Comparison of ENCODE assay signal across 25 mouse cellular contexts in genomic region chr4:31838592-31838991, GRCm38 (mm10).
A peak's percentile ranks its signal among the peaks of the same experiment; 100 is the strongest.
DNase-seq lines count a peak whose midpoint lies in the region; ATAC-seq lines count a peak whose summit lies in the region.
"Had no signal": no experiment of that assay in that cellular context is flagged by ENCODE, and none has a peak within 500 bp of the region (broad histone marks: within the 10 kb centered on the region; RNA-seq: fewer than 3 reads in every experiment).

No protein-coding gene starts in this region.

- ATAC-seq in heart, embryonic 12.5 days (ENCODE audit: insufficient number of reproducible peaks, low FRiP score), result no peak
- peak; percentile 43; the same call in 1 of the 2 replicates for ATAC-seq in midbrain, embryonic 11.5 days (ENCODE audit: low FRiP score)
- no peak for ATAC-seq in midbrain, embryonic 16.5 days
- ATAC-seq in midbrain, embryonic 15.5 days (replicated peaks), result 0 out of 2 replicates have a peak, but pooled peaks have one; percentile 17
- ATAC-seq: forebrain, embryonic 14.5 days; hindbrain, embryonic 16.5 days; liver, embryonic 12.5 days; liver, postnatal 0 days had no signal

- 41% methylated on average over 5 of the region's 5 CpGs for WGBS in heart, embryonic 12.5 days
- WGBS in midbrain, embryonic 11.5 days, result 33% methylated on average over 5 of the region's 5 CpGs
- 18% methylated on average over 5 of the region's 5 CpGs for WGBS in midbrain, embryonic 16.5 days
- 77% methylated on average over 5 of the region's 5 CpGs for WGBS in limb, embryonic 10.5 days
- WGBS in midbrain, embryonic 15.5 days, result 24% methylated on average over 5 of the region's 5 CpGs

- peaks cover 48% of the 10 kb centered on the region for H3K4me1 ChIP-seq in heart, embryonic 12.5 days (replicated peaks)
- peaks cover 17% of the 10 kb centered on the region; the same call in 1 of the 2 replicates for H3K4me1 ChIP-seq in midbrain, embryonic 11.5 days (ENCODE audit: control insufficient read depth, insufficient read depth, low read length)
- H3K4me1 ChIP-seq in midbrain, embryonic 16.5 days (ENCODE audit: control insufficient read depth, insufficient read depth, low read length), result peaks cover 8% of the 10 kb centered on the region
- H3K4me1 ChIP-seq in limb, embryonic 10.5 days, result peaks cover 53% of the 10 kb centered on the region
- peaks cover 5% of the 10 kb centered on the region; the same call in 1 of the 2 replicates for H3K4me1 ChIP-seq in midbrain, embryonic 15.5 days
- H3K4me1 ChIP-seq: embryonic facial prominence, embryonic 15.5 days; liver, embryonic 12.5 days had no signal

- peak overlapping the region; percentile 52 for H3K27ac ChIP-seq in heart, embryonic 12.5 days (ENCODE audit: poor library complexity, severe bottlenecking)
- H3K27ac ChIP-seq in midbrain, embryonic 11.5 days (ENCODE audit: low read depth, low read length), result no peak overlapping the region
- H3K27ac ChIP-seq in midbrain, embryonic 16.5 days (ENCODE audit: low read length), result no peak overlapping the region
- peak overlapping the region; percentile 39 for H3K27ac ChIP-seq in limb, embryonic 10.5 days
- H3K27ac ChIP-seq in midbrain, embryonic 15.5 days, result no peak overlapping the region
- H3K27ac ChIP-seq: embryonic facial prominence, embryonic 10.5 days; embryonic facial prominence, embryonic 15.5 days; layer of hippocampus, adult 2 months; left cerebral cortex, adult 2 months; liver, embryonic 12.5 days had no signal

- DNase-seq in heart, postnatal 25 days (ENCODE audit: low spot score), result no peak
- DNase-seq in midbrain, embryonic 11.5 days (ENCODE audit: low spot score, missing footprints), result peak; percentile 84
- no peak for DNase-seq in limb, embryonic 10.5 days (ENCODE audit: low spot score)
- DNase-seq: adrenal gland, postnatal 25 days; B cell, adult 2 months; cerebellum, adult 18-20 months; cerebellum, postnatal 10 days; heart, postnatal 14 days; kidney, adult 2 months; kidney, postnatal 36 days; liver, postnatal 0 days; lung, postnatal 36 days; retina, postnatal 1 day; right cerebral cortex, postnatal 14 days; thymus, postnatal 4 days had no signal

- H3K36me3 ChIP-seq in heart, embryonic 12.5 days, result no peaks in the 10 kb centered on the region
- H3K36me3 ChIP-seq in midbrain, embryonic 11.5 days (ENCODE audit: control insufficient read depth, insufficient read depth, low read length), result no peaks in the 10 kb centered on the region
- no peaks in the 10 kb centered on the region for H3K36me3 ChIP-seq in midbrain, embryonic 16.5 days (ENCODE audit: control insufficient read depth, insufficient read depth, low read length)
- H3K36me3 ChIP-seq in limb, embryonic 10.5 days, result no peaks in the 10 kb centered on the region
- no peaks in the 10 kb centered on the region for H3K36me3 ChIP-seq in midbrain, embryonic 15.5 days (replicated peaks)
- H3K36me3 ChIP-seq: embryonic facial prominence, embryonic 10.5 days; embryonic facial prominence, embryonic 15.5 days; liver, embryonic 12.5 days had no signal

- H3K9me3 ChIP-seq in heart, embryonic 12.5 days (replicated peaks), result no peaks in the 10 kb centered on the region
- no peaks in the 10 kb centered on the region for H3K9me3 ChIP-seq in midbrain, embryonic 11.5 days (ENCODE audit: control insufficient read depth, low read length)
- H3K9me3 ChIP-seq in midbrain, embryonic 16.5 days (replicated peaks; ENCODE audit: control insufficient read depth, low read length, poor library complexity, severe bottlenecking), result no peaks in the 10 kb centered on the region
- no peaks in the 10 kb centered on the region for H3K9me3 ChIP-seq in limb, embryonic 10.5 days (replicated peaks)
- no peaks in the 10 kb centered on the region for H3K9me3 ChIP-seq in midbrain, embryonic 15.5 days
- H3K9me3 ChIP-seq: embryonic facial prominence, embryonic 10.5 days; embryonic facial prominence, embryonic 15.5 days; liver, embryonic 12.5 days had no signal

- no peak overlapping the region for H3K4me2 ChIP-seq in heart, embryonic 12.5 days
- H3K4me2 ChIP-seq in midbrain, embryonic 11.5 days, result no peak overlapping the region
- no peak overlapping the region for H3K4me2 ChIP-seq in midbrain, embryonic 16.5 days (ENCODE audit: low read length)
- H3K4me2 ChIP-seq in midbrain, embryonic 15.5 days, result no peak overlapping the region
- H3K4me2 ChIP-seq: embryonic facial prominence, embryonic 15.5 days; liver, embryonic 12.5 days had no signal

- H3K27me3 ChIP-seq in heart, embryonic 12.5 days (replicated peaks), result no peaks in the 10 kb centered on the region
- no peaks in the 10 kb centered on the region for H3K27me3 ChIP-seq in midbrain, embryonic 11.5 days (ENCODE audit: control insufficient read depth, insufficient read depth, low read length)
- H3K27me3 ChIP-seq in midbrain, embryonic 16.5 days (ENCODE audit: control insufficient read depth, insufficient read depth, low read depth, low read length), result no peaks in the 10 kb centered on the region
- no peaks in the 10 kb centered on the region for H3K27me3 ChIP-seq in limb, embryonic 10.5 days (ENCODE audit: low read depth, poor library complexity, severe bottlenecking)
- no peaks in the 10 kb centered on the region for H3K27me3 ChIP-seq in midbrain, embryonic 15.5 days (replicated peaks)
- H3K27me3 ChIP-seq: embryonic facial prominence, embryonic 15.5 days; liver, embryonic 12.5 days had no signal

- no peak overlapping the region for H3K4me3 ChIP-seq in heart, embryonic 12.5 days
- no peak overlapping the region for H3K4me3 ChIP-seq in midbrain, embryonic 11.5 days (ENCODE audit: low read depth, low read length)
- H3K4me3 ChIP-seq in midbrain, embryonic 16.5 days (ENCODE audit: low read depth, low read length), result no peak overlapping the region
- H3K4me3 ChIP-seq in limb, embryonic 10.5 days, result no peak overlapping the region
- no peak overlapping the region for H3K4me3 ChIP-seq in midbrain, embryonic 15.5 days
- H3K4me3 ChIP-seq: embryonic facial prominence, embryonic 10.5 days; embryonic facial prominence, embryonic 15.5 days; layer of hippocampus, adult 2 months; left cerebral cortex, adult 2 months; liver, embryonic 12.5 days had no signal

- H3K9ac ChIP-seq in heart, embryonic 12.5 days, result no peak overlapping the region
- H3K9ac ChIP-seq in midbrain, embryonic 11.5 days (ENCODE audit: low read length), result no peak overlapping the region
- H3K9ac ChIP-seq in midbrain, embryonic 16.5 days (ENCODE audit: low read depth, low read length), result no peak overlapping the region
- no peak overlapping the region for H3K9ac ChIP-seq in midbrain, embryonic 15.5 days
- H3K9ac ChIP-seq: embryonic facial prominence, embryonic 15.5 days; liver, embryonic 12.5 days; liver, postnatal 0 days had no signal

- intact Hi-C loops in heart, postnatal 25 days (cut with DNase I), result no loop called here

Comparison
In these comparisons a context has a peak if more than half of its experiments do, and no peak if none do; other contexts are left out.
1. ATAC-seq: peak in midbrain, embryonic 11.5 days (single experiment) and midbrain, embryonic 15.5 days (single experiment); none in heart, embryonic 12.5 days (single experiment) and midbrain, embryonic 16.5 days (single experiment).
2. H3K27ac ChIP-seq: peak in heart, embryonic 12.5 days (single experiment) and limb, embryonic 10.5 days (single experiment); none in midbrain, embryonic 11.5 days (single experiment), midbrain, embryonic 16.5 days (single experiment) and midbrain, embryonic 15.5 days (single experiment).